Mouse (Mus musculus): ENCODE data around the gene A2m.

The A2m gene

DNA sequence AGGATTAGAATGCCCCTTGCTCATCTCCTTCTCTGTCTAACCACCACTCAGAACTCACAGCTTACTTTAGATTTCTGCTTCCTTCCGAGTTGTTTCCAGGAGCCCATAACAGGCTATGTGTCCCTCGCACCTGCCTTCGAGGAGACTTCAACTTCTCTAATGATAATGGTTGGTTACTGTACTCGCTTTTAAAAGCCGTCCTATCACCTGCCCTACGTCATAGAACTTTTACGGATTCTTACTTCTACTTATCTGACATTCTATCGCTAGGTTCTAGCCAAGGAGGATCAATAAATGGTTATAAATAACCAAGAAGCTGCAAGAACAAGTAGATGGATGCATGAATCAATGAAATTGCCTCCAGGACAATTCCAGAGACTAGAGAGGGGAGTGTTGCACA lies at the start of gene A2m:
Gene A2m, plus strand, starts transcription at position 301 of the 400 bp plus-strand sequence.
- DNase-seq (ENCODE audit: low read depth) = no peak

DNA sequence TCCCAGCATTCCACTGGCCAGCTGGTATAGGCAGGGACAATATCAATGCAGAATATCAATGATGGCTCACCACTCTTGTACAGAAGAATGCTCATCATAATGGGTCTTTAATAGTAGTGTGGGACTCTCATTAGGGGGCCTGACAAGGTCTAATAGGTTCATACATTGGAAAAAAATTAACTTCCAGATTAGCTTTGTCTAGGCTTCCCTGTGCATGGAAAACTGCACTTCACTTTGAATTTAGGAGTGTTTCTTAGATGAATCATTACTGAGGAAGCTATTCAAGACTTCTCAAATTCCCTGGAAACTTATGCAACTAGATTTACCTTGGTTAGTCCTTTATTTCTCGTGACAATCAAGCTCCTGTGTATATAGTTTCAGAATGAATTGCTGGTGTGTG lies 45.0 kb upstream of the A2m start:
- DNase-seq (ENCODE audit: low read depth) = no peak

DNA sequence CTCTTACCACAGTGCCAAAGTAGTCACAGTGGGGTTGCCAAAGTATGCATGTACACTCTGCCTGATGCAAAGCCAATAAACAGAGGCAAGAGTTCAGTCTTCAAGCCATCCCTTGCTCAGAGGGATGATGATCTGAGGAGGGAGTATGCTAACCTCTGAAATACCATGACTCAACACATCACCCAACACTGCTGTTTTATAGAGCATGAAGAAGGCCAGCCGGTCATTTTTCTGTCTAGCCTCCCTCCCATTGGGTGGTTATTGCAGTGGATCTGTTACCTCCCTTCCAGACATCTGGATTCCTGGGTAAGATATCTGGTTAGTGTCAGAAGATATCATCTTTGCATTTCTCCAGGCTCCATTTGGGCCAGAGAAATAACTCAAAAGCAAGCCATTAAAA lies 34.2 kb upstream of the A2m start:
- no peak for DNase-seq (ENCODE audit: low read depth)

DNA sequence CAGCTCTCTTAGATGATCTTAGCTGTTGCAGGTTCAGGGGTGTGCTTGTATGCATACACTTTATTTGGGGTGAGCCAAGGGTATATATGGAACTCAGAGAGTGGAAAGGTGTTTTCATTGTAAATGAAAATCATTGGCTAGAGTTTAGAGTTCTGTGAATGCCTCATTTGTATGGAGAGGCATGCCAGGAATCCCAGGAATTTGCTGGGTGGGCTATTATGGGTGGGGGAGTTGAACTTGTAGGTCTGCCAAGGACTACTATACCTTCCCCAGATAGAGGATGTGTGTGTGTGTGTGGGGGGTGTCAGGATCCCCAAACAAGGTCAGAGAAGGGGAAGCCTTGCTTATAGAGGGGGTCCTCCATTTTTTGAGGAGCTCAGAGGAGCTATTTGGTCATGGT lies 27.3 kb upstream of the A2m start:
- DNase-seq (ENCODE audit: low read depth) = no peak

DNA sequence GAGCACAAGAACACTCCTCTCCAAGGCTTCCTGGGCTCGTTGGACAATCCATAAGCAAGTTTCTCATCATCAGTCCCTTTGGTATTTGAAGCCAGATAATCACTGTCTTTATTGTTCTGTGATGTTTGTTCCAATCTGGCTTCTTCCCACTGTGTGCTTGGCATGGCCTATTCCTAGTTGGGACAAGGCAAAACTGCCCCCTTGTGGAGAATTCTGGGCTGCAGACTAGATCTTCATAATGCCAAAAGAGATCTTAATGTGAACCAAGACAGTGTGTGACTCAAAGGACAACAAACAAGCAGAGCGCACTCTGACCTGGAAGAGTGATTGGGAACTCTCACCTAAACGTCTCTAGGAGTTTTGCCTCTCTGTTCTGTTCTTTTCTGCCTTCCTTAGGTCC lies 23.4 kb upstream of the A2m start:
- no peak for DNase-seq (ENCODE audit: low read depth)

DNA sequence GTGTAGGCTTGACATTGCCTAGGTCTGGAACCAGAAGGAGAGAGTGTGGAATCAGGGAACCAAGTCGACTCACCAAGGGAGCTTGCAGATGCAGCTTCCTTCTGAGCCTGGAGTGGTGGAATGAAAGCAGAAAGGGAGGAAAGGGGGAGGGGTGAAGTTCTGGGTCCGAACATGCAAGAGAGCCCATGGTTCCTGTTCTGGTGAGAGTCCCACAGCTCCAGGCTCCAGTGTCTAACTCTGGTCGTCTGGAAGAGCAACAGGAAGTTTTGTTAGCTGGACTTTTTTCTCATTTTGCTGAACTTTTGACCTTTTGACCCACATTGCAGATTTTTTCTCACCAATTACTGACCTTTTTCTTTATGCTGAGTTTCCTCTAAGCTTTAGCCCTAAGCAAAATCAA lies 17.7 kb upstream of the A2m start:
- no peak for DNase-seq (ENCODE audit: low read depth)

DNA sequence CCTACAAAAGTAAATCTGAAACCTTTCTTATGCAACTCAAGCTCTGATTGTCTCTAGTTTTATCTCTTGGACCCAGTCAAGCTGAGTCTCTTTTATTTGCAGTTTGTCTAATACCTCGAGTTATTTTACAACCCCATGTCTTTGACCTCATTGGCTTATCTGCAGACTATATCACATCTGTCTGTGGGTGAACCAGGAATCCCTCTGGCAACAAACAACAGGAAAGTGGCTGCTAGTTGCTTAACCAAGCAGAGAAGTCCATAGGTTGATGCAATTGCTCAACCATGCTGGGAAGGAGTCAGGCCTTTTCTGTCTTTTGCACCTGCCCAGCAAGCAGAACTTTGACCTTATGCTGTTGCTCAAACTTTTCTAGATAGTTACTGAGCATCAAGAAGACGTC lies 12.7 kb upstream of the A2m start:
- DNase-seq (ENCODE audit: low read depth) = no peak

DNA sequence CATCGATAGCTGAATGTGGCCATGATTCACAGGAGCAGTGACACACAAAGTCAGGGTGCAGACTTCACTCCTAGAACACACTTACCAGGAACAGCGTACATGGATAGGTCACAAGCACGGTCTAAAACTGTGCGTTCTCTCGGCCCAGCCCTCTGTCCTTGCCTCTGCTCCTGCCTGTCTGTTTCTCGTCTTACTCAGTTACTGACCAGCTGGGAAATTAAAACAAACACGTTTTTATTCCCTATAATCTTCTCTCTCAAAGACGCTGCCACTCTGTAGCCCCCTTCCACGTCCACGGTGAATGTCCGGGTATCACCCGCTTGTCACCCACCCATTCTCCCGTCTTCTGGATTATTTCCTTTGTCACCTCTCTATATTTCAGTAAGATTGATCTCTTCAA lies 656 bp upstream of the A2m start:
- no peak for DNase-seq (ENCODE audit: low read depth)

DNA sequence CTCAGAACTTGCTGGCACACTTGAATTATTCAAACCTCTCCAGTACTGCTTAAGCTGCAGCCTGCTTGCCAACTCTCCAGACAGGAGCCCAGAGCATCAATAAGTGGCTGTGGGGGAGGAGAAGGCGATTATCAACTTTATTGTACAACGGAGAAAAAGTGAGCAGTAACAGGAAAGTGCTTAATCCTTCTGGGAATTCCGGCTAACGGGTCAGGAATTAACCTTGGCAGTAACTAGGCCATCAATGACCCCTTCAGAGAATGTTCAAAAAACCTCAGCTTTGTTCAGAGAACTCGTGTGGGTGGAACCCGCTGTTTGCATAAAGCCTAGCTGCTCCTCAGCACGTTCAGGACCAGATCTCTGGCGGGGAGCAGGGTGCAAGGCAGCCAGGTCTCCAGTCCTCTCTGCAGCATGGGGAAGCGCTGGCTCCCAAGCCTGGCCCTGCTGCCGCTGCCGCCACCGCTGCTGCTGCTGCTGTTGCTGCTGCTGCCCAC lies 749 bp downstream of the A2m start:
- DNase-seq (ENCODE audit: low read depth) = no peak

DNA sequence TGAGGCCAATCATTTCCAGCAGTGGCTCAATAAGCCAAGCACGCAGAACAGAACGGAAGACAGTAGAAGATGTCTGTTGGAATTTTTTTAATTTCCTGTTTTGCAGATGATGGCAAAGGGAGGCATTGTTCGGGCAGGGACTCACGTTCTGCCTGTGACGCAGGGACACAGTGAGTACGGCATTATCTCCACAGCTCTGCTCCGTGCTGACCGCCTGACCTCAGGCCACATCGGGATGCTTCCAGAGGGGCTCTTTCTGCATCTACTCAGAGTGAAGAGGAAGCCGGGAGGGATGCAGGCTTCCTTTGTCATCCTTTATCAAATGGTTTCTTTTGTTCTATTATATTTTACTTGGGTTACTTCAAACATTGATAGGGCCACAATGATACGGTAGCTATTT lies 13.3 kb downstream of the A2m start:
- DNase-seq (ENCODE audit: low read depth) = no peak
